Mouse (Mus musculus): Measurements from ENCODE around the gene Cntnap2.
A peak's percentile ranks its signal among the peaks of the same experiment; 100 is the strongest.
"Not testable (repeated sequence)": the region's sequence is repeated elsewhere in the genome, so short reads cannot be mapped to it uniquely, and the experiment has no call there.

The Cntnap2 gene

GRCm38 (mm10) chr6:46963261-46963660 is 1904.1 kb downstream of the Cntnap2 start:
- no peak for DNase-seq (ENCODE audit: low spot score in 2 of 2)

GRCm38 (mm10) chr6:46963693-46964092 is 1904.5 kb downstream of the Cntnap2 start:
- no peak for DNase-seq (ENCODE audit: low spot score in 2 of 2)

- DNase-seq (ENCODE audit: low spot score in 2 of 2): no peak
These were observed 1913.5 kb downstream of the Cntnap2 start for GRCm38 (mm10) chr6:46972640-46973039.

GRCm38 (mm10) chr6:46996010-46996602 is 1936.9 kb downstream of the Cntnap2 start:
- no peak for DNase-seq (ENCODE audit: low spot score in 2 of 2)

- no peak for DNase-seq (ENCODE audit: low spot score in 2 of 2)
These were observed 1945.3 kb downstream of the Cntnap2 start for GRCm38 (mm10) chr6:47004430-47004829.

- no peak for DNase-seq (ENCODE audit: low spot score in 2 of 2)
These were observed 1953.8 kb downstream of the Cntnap2 start for GRCm38 (mm10) chr6:47012933-47013332.

- DNase-seq (ENCODE audit: low spot score in 2 of 2): peak; percentile 50 to 81
These were observed 1954.4 kb downstream of the Cntnap2 start for GRCm38 (mm10) chr6:47013535-47013934.

- DNase-seq (ENCODE audit: low spot score in 2 of 2): no peak
These were observed 1955.9 kb downstream of the Cntnap2 start for GRCm38 (mm10) chr6:47014886-47015586.

GRCm38 (mm10) chr6:47026064-47026686 is 1967.0 kb downstream of the Cntnap2 start:
- no peak for DNase-seq (ENCODE audit: low spot score in 2 of 2)

DNA sequence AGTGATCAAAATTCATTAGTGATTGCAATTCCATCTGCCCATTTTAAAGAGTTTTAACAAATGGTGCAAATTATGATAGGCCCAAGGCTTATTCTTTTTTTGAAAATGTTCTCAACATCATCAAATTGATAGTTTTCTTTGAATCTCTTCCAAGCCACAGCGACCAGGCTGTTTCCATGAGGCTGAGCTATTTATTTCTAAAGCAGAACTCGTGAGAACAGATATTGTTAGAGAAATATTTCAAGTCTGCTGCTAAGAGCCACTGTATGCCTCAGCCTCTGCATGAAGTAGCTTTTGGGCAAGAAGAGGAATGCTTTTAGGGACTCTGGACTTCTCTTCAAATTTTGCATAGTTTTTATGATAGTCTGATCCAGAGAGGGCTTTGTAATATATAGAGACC is 1972.2 kb downstream of the Cntnap2 start:
- DNase-seq (ENCODE audit: low spot score in 2 of 2): no peak

- DNase-seq (ENCODE audit: low spot score in 2 of 2): no peak
These were observed 1983.4 kb downstream of the Cntnap2 start for GRCm38 (mm10) chr6:47042602-47043001.

DNA sequence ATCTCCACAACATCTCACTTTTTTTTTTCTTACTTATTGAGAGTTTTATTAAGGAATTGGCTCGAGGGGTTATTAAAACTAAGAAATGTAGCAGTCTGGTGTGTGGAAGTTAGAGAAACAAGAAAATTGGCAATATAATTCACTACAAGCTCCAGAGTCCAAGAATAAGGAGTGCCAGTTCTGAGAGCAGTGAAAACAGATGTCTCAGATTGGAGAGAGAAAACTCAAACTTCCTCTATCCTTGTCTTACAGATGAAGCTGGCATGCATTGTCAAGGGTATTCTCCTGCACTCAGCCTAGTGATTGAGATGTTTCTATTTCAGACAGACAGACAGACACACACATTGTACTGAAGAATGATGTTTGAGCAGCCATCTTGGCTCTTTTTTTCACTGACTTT is 1984.4 kb downstream of the Cntnap2 start:
- no peak for DNase-seq (ENCODE audit: low spot score in 2 of 2)

DNA sequence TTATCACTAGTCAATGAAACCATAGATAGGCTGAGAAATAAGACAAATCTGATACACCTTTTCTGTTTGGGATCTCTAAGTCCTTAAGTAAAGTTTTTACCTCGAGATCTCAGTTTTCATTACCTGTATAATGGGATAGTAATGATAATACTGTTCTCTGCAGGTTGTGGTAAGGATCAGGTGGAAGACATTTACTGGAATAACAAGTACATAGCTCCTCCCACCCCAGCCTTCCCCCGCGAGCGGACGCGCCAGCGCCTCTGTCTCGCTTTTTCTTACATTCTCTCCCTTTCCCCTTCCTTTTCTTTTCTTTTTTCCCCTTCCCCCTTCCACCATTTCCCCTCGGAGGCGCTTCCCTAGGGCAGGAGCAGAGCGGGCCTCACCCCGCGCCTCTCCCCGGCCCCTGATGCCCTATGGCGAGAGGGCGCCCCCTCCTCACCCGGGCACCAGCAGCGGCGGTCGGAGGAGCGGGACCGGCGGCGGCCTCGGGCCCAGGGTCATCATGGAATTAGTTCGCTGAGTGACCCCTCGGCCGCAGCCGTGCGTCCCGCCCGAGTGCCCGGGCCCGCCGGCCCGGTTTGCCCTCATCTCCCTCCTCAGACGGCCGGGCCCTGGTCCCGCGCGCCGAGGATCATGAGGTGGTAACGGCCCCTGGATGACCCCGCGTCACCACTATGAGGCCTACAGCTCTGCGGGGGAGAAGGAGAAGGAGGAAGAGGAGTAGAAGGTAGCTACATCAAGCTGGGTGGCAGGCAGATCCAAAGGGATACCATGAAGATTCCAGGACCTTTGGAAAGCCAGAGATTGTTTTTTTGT is 1985.4 kb downstream of the Cntnap2 start:
- no peak for DNase-seq (ENCODE audit: low spot score in 2 of 2)

GRCm38 (mm10) chr6:47049051-47049450 is 1989.9 kb downstream of the Cntnap2 start:
- no peak for DNase-seq (ENCODE audit: low spot score in 2 of 2)

- DNase-seq (ENCODE audit: low spot score in 2 of 2): no peak
These were observed 1991.4 kb downstream of the Cntnap2 start for GRCm38 (mm10) chr6:47050319-47051222.

DNA sequence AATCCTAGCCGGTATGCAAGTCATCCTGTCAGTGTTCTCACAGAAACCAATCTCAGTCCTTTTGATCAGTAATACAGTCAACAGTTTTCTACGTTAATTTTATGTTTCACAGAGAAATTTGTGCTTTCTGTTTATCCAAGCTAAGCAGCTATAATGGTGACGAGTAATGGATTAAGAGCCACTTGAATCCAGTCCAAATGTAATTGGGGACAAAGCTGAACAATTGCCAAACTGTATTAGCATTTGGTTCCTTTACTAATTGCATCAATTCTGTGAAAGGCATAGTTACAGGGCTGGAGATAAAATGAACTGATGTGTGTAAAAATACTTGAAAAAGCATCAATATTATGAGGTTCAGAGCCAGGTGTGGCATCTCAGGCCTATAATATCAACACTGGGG is 2002.2 kb downstream of the Cntnap2 start:
- DNase-seq (ENCODE audit: low spot score in 2 of 2): no peak

DNA sequence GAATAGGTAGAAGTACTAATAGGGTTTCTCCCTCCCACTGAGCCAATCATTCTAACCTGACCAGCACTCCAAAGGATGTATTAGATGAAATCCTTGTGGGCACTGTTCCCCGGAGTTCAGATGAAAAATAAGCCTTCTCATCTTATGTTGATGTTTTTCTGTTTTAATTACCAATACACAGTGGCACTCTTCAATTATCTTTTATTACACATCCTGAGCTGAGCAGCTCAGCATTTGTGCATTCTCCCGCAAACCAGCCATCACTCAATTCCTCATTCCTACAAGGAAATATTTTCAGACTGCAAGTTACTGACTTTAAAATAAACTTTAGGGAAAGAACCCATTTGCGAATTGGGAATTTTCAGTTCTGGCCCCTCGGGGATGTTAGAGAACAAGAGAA is 2030.8 kb downstream of the Cntnap2 start:
- DNase-seq (ENCODE audit: low spot score in 2 of 2): no peak

DNA sequence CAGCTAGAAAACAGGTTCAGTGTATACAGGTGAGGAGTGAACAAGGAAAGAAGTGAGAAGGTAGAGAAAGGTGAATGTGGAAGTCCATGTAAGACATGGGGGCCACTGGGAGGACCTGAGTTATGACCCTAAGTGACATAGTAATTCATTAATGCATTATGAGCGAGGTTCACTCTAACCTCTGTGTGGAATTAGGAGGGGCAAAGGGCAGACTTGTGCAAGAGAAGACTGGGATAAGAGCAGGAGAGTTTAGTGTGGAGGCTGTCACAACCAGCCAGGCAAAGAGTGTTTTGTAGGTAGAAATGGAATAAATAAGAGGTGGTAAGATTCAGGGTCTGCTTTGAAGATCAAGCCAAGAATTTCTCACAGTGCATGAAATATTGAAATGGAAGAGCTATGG is 2045.8 kb downstream of the Cntnap2 start:
- no peak for DNase-seq (ENCODE audit: low spot score in 2 of 2)

DNA sequence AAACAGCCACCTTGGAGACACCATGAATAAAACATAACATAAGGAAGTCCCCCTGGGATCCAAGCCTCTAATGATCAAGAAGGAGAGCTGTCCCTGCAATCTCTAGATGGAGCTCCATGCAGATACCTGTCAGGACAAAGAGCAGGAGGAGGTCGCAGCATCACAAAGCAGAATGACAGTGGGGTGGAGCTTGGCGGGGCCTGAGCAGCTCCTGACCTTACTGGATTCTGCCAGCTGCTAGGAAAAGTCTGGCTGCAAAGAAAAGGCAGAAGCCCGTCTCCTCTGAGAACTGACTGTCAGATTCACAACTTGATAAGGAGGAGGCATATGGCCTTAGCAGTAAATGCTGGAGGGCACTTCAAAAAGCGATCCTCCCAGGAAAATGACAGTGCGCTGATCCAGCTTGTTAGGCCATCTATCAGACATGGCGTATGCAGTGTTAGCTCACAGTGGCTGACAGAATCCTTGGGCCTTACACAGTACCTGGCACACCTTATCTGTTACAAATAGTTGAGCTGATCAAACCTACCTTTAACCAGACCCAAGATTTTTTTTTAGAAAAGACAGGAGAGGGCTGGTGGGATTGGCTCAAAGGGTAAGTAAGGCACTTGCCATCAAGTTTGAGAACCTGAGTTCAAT is 2050.5 kb downstream of the Cntnap2 start:
- no peak for DNase-seq (ENCODE audit: low spot score in 2 of 2)

- not testable (repeated sequence) for DNase-seq (ENCODE audit: low spot score in 2 of 2)
These were observed 2074.9 kb downstream of the Cntnap2 start for GRCm38 (mm10) chr6:47134063-47134462.

DNA sequence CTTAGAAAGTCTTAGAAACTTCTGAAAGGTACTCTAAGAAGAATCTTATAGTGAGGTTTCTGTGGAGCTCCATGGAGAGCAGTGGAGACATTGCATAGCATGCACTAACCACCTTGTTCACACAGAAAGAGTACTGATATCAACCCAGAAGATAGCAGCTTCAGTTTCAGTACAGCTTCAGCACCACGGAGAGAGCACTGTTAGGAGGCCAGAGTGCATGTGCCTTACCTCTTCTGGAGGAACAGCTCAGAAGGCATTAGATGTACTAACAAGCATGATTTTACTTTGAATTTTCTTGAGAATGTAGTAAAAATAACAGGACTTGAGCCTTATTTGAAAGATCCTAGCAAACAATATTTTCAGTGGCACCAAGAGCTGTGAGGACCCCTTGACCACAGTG is 2093.9 kb downstream of the Cntnap2 start:
- not testable (repeated sequence) for DNase-seq (ENCODE audit: low spot score in 2 of 2)

Measured in spleen, postnatal 4 days (tissue).